8 mouse cellular contexts compared by ENCODE assay signal in genomic region chr1:56833307-56833706, GRCm38 (mm10).
DNase-seq lines count a peak whose midpoint lies in the region; ATAC-seq lines count a peak whose summit lies in the region.

No protein-coding gene starts in this region.

- peak overlapping the region; percentile 15 for H3K4me2 ChIP-seq in hindbrain, embryonic 14.5 days (replicated peaks)
- peak overlapping the region; percentile 34 for H3K4me2 ChIP-seq in midbrain, embryonic 12.5 days (replicated peaks)

- no peak overlapping the region for H3K9ac ChIP-seq in hindbrain, embryonic 14.5 days
- no peak overlapping the region for H3K9ac ChIP-seq in midbrain, embryonic 12.5 days (replicated peaks)

- H3K27ac ChIP-seq in hindbrain, embryonic 14.5 days = peak overlapping the region; percentile 52
- peak overlapping the region; percentile 81 for H3K27ac ChIP-seq in midbrain, embryonic 12.5 days (replicated peaks)

- ATAC-seq in hindbrain, embryonic 14.5 days (ENCODE audit: low FRiP score) = peak; percentile 89
- ATAC-seq in midbrain, embryonic 12.5 days (ENCODE audit: low FRiP score, low read depth) = peak; percentile 88
- ATAC-seq in CD4-positive, CD25-positive, alpha-beta regulatory T cell, adult 4 months = no peak

- peaks cover 22% of the 10 kb centered on the region for H3K4me1 ChIP-seq in hindbrain, embryonic 14.5 days (replicated peaks; ENCODE audit: control insufficient read depth, insufficient read depth, low read length)
- H3K4me1 ChIP-seq in midbrain, embryonic 12.5 days = peaks cover 33% of the 10 kb centered on the region

- 11% methylated on average over 6 of the region's 6 CpGs for WGBS in hindbrain, embryonic 14.5 days
- WGBS in midbrain, embryonic 12.5 days = 4% methylated on average over 6 of the region's 6 CpGs

- peak; percentile 14 to 39 for DNase-seq in spleen, adult 18-20 months
- DNase-seq in spleen, adult 12 weeks (ENCODE audit: low spot score) = no peak
- peak; percentile 71 for DNase-seq in hindbrain, embryonic 14.5 days (ENCODE audit: low spot score)
- DNase-seq in right cerebral cortex, postnatal 25 days = no peak
- no peak for DNase-seq in cerebellum, postnatal 36 days
- no peak for DNase-seq in adrenal gland, postnatal 14 days

- no peaks in the 10 kb centered on the region for H3K9me3 ChIP-seq in hindbrain, embryonic 14.5 days (ENCODE audit: control insufficient read depth, low read length)
- no peaks in the 10 kb centered on the region for H3K9me3 ChIP-seq in midbrain, embryonic 12.5 days

- H3K27me3 ChIP-seq in hindbrain, embryonic 14.5 days (ENCODE audit: control insufficient read depth, insufficient read depth, low read length) = no peaks in the 10 kb centered on the region
- no peaks in the 10 kb centered on the region for H3K27me3 ChIP-seq in midbrain, embryonic 12.5 days

- H3K4me3 ChIP-seq in hindbrain, embryonic 14.5 days (replicated peaks; ENCODE audit: low read length) = no peak overlapping the region
- no peak overlapping the region for H3K4me3 ChIP-seq in midbrain, embryonic 12.5 days

- no peaks in the 10 kb centered on the region for H3K36me3 ChIP-seq in hindbrain, embryonic 14.5 days (replicated peaks; ENCODE audit: control insufficient read depth, insufficient read depth)
- no peaks in the 10 kb centered on the region for H3K36me3 ChIP-seq in midbrain, embryonic 12.5 days

Comparison
In these comparisons a context has a peak if more than half of its experiments do, and no peak if none do; other contexts are left out.
1. DNase-seq: peak in spleen, adult 18-20 months (2 of 2) and hindbrain, embryonic 14.5 days (single experiment); none in spleen, adult 12 weeks (single experiment), right cerebral cortex, postnatal 25 days (single experiment), cerebellum, postnatal 36 days (0 of 2) and adrenal gland, postnatal 14 days (single experiment).